Mouse (Mus musculus) spleen, postnatal 36 days (tissue): ENCODE results near the gene Sh3bgrl.

Experiments used
- DNase-seq, 2 experiments: peaks; one replicate each; pipeline ENCODE4 v3.0.0; 2022; ENCODE audit warnings: low spot score in 2 of 2, mixed read lengths in 1 of 2

The Sh3bgrl gene

DNA sequence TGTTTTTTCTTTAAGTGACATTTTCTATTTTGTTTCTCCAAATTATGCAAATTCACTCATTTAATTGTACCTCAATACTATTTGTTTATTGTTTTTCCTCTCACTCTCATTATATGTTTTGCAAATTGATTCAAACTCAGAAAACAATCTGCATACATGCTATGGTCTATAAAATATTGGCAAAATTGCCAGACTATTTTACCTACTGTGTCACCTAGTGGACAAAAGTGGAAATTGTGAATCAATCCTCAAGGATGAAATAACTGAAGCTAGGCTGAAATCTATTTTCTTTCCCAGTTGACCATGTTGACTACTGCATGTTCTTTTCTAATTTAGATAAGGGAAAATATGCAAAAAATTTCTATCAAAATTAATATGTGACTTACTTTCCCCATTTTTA, 143.0 kb downstream of the Sh3bgrl start:
- peak in 1 of 2 experiments; percentile 0 for DNase-seq
